Mouse (Mus musculus) liver, adult 2 months (tissue): Measurements from ENCODE around the gene Vamp8.

ENCODE experiments used
- CTCF ChIP-seq: fragments of 200-500 bp; IDR thresholded peaks from 2 replicates; pipeline ENCODE4 v1.5.1; 2011; ENCODE audit warnings: low read depth, low read length, control low read depth
- POLR2A ChIP-seq: fragments of 200-500 bp; IDR thresholded peaks from 2 replicates; pipeline ENCODE4 v1.6.1; 2011; ENCODE audit warnings: low read length, control low read depth; ENCODE audit not compliant: insufficient read depth; ENCODE audit errors: extremely low read depth

DNA sequence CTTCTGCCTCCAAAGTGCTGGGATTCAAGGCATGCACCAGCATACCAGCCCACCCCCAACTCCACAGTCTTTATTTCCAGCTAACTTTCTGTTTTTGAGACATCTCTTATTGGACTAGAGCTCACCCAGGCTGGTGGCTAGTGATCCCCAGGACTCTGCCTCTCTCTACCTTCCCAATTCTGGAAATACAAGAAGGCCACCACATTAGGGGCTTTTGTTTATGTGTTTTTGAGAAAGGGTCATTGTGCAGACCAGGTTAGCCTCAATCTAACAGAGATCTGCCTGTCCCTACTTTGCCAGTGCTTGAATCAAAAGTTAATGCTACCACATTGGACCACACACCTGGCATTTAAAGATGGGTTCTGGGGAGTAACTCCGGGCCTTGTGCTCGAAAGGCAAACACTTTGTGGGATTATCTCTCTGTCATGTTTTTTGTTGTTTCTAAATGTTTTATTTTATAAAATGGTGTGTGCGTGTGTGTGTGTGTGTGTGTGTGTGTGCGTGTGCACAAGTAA is 23.0 kb downstream of the Vamp8 start:
- TF ChIP-seq CTCF (no peak), POLR2A (no peak)
